Mouse (Mus musculus): ENCODE measurements around the gene Stfa1. TPM values are rescaled to one million over a fixed set of nuclear protein-coding genes. Genes with fewer than 3 reads are reported as not detected.
"Not testable (repeated sequence)": the region's sequence is repeated elsewhere in the genome, so short reads cannot be mapped to it uniquely, and the experiment has no call there.

The Stfa1 gene
- polyA plus RNA-seq (2016; fragmentation: Nextera tagmentation; extraction: Ambion mirVana) = 0.25 TPM in 1 of 2 replicates, not detected in the other

- not testable (repeated sequence) for H3K4me3 ChIP-seq; DNase-seq (ENCODE audit: low spot score); H3K36me3 ChIP-seq; H3K27ac ChIP-seq; H3K9me3 ChIP-seq; H3K4me1 ChIP-seq; H3K27me3 ChIP-seq (ENCODE audit: insufficient read depth, poor library complexity, severe bottlenecking)
- WGBS = 86% methylated on average over 4 of the region's 4 CpGs
Measured at GRCm38 (mm10) chr16:36276796-36277195, at the start of gene Stfa1. TSS of gene Stfa1 (plus strand) at chr16:36276951.

- H3K27ac ChIP-seq; H3K4me3 ChIP-seq; H3K9me3 ChIP-seq; H3K27me3 ChIP-seq (ENCODE audit: insufficient read depth, poor library complexity, severe bottlenecking); H3K4me1 ChIP-seq; DNase-seq (ENCODE audit: low spot score); H3K36me3 ChIP-seq: not testable (repeated sequence)
Measured at GRCm38 (mm10) chr16:36260585-36260984, 16.2 kb upstream of the Stfa1 start.

- no peak for DNase-seq (ENCODE audit: low spot score)
- no peaks in the 10 kb centered on the region for H3K27me3 ChIP-seq (ENCODE audit: insufficient read depth, poor library complexity, severe bottlenecking)
- H3K4me1 ChIP-seq = no peaks in the 10 kb centered on the region
- H3K4me3 ChIP-seq = no peak overlapping the region
- H3K27ac ChIP-seq = no peak overlapping the region
- no peaks in the 10 kb centered on the region for H3K9me3 ChIP-seq
- WGBS = 77% methylated on average over 4 of the region's 4 CpGs
- no peaks in the 10 kb centered on the region for H3K36me3 ChIP-seq
Measured at GRCm38 (mm10) chr16:36289140-36289539, 12.4 kb downstream of the Stfa1 start.

- Histone ChIP-seq H3K4me3 (no peak overlapping the region), H3K4me1 (no peaks in the 10 kb centered on the region), H3K9me3 (no peaks in the 10 kb centered on the region), H3K27me3 (ENCODE audit: insufficient read depth, poor library complexity, severe bottlenecking) (no peaks in the 10 kb centered on the region), H3K27ac (no peak overlapping the region), H3K36me3 (no peaks in the 10 kb centered on the region)
- DNase-seq (ENCODE audit: low spot score) = no peak
- 66% methylated on average over 4 of the region's 4 CpGs for WGBS
Measured at GRCm38 (mm10) chr16:36307631-36308030, 30.9 kb downstream of the Stfa1 start.

- H3K4me1 ChIP-seq; H3K27me3 ChIP-seq (ENCODE audit: insufficient read depth, poor library complexity, severe bottlenecking); H3K27ac ChIP-seq; H3K9me3 ChIP-seq; DNase-seq (ENCODE audit: low spot score); H3K36me3 ChIP-seq; H3K4me3 ChIP-seq: not testable (repeated sequence)
- 74% methylated on average over 6 of the region's 6 CpGs for WGBS
Measured at GRCm38 (mm10) chr16:36316111-36316510, 39.4 kb downstream of the Stfa1 start.

GRCm38 (mm10) chr16:36319286-36319685, 42.5 kb downstream of the Stfa1 start:
- Histone ChIP-seq H3K27me3 (ENCODE audit: insufficient read depth, poor library complexity, severe bottlenecking) (no peaks in the 10 kb centered on the region), H3K9me3 (no peaks in the 10 kb centered on the region)
- no peak for DNase-seq (ENCODE audit: low spot score)

GRCm38 (mm10) chr16:36334232-36334631, 57.5 kb downstream of the Stfa1 start, which contains the start of gene BC117090:
TSS of gene BC117090 (minus strand) at chr16:36334332.
- no peak within 1 kb of the TSS for H3K27ac ChIP-seq
- 79% methylated on average over 3 of the region's 3 CpGs for WGBS
- H3K9me3 ChIP-seq = no peaks in the 10 kb centered on the region
- H3K4me1 ChIP-seq = no peaks in the 10 kb centered on the region
- H3K36me3 ChIP-seq = no peaks in the 10 kb centered on the region
- no peak within 1 kb of the TSS for H3K4me3 ChIP-seq
- DNase-seq (ENCODE audit: low spot score) = no peak
- no peaks in the 10 kb centered on the region for H3K27me3 ChIP-seq (ENCODE audit: insufficient read depth, poor library complexity, severe bottlenecking)

More at GRCm38 (mm10) chr16:36319286-36319685, 42.5 kb downstream of the Stfa1 start:
- Histone ChIP-seq H3K4me1 (no peaks in the 10 kb centered on the region), H3K4me3 (no peak overlapping the region), H3K27ac (no peak overlapping the region), H3K36me3 (no peaks in the 10 kb centered on the region)

Other genes with a start within 250 kb of the Stfa1 start
- gene Wdr5b, start 235.8 kb upstream of the Stfa1 start, polyA plus RNA-seq (2016; fragmentation: Nextera tagmentation; extraction: Ambion mirVana) = 5.4 and 5.9 TPM in 2 replicates
- 619 and 675 TPM in 2 replicates for gene Fam162a, start 205.4 kb upstream of the Stfa1 start, polyA plus RNA-seq (2016; fragmentation: Nextera tagmentation; extraction: Ambion mirVana)
- 101 and 102 TPM in 2 replicates for gene Ccdc58, start 205.3 kb upstream of the Stfa1 start, polyA plus RNA-seq (2016; fragmentation: Nextera tagmentation; extraction: Ambion mirVana)
- gene Csta1, start 145.7 kb upstream of the Stfa1 start, polyA plus RNA-seq (2016; fragmentation: Nextera tagmentation; extraction: Ambion mirVana) = not detected in 2 replicates
- gene Stfa2l1, start 120.1 kb upstream of the Stfa1 start, polyA plus RNA-seq (2016; fragmentation: Nextera tagmentation; extraction: Ambion mirVana) = not detected in 2 replicates
- gene Gm5483, start 92.7 kb upstream of the Stfa1 start, polyA plus RNA-seq (2016; fragmentation: Nextera tagmentation; extraction: Ambion mirVana) = not detected in 2 replicates
- not detected in 2 replicates for gene Gm5416, start 66.5 kb upstream of the Stfa1 start, polyA plus RNA-seq (2016; fragmentation: Nextera tagmentation; extraction: Ambion mirVana)
- not detected in 2 replicates for gene 2010005H15Rik, start 55.5 kb upstream of the Stfa1 start, polyA plus RNA-seq (2016; fragmentation: Nextera tagmentation; extraction: Ambion mirVana)
- gene BC117090, start 57.4 kb downstream of the Stfa1 start, polyA plus RNA-seq (2016; fragmentation: Nextera tagmentation; extraction: Ambion mirVana) = not detected in 2 replicates
- gene BC100530, start 90.8 kb downstream of the Stfa1 start, polyA plus RNA-seq (2016; fragmentation: Nextera tagmentation; extraction: Ambion mirVana) = 0.23 and 0.60 TPM in 2 replicates
- gene Stfa2, start 131.5 kb downstream of the Stfa1 start, polyA plus RNA-seq (2016; fragmentation: Nextera tagmentation; extraction: Ambion mirVana) = not detected in 2 replicates
- not detected in 2 replicates for gene Stfa3, start 178.4 kb downstream of the Stfa1 start, polyA plus RNA-seq (2016; fragmentation: Nextera tagmentation; extraction: Ambion mirVana)

Measured in heart, embryonic 10.5 days (tissue).